Comparison of ENCODE assay signal across 8 mouse cellular contexts in the genomic region with DNA sequence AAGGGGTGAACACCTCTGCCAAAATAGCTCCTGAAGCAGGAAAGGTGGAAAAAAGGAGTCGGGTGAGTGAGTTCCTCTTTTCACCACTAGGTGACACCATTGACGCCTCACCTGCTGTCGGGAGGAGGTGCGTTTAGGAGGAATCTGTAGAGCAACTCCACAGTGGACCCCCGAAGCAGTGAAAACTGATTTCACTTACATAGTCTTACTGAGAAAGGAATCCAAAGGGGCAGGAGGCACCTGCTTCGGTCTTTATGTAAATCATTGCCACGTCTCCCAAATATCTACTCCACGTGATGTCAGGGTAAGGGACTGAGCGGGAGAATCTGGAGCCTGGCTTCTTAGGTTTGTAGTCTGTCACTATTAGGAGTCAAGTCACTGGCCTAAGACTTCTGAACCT.
DNase-seq lines count a peak whose midpoint lies in the region; ATAC-seq and TF ChIP-seq lines count a peak whose summit lies in the region.
"Had no signal": no experiment of that assay in that cellular context is flagged by ENCODE, and none has a peak within 500 bp of the region (broad histone marks: within the 10 kb centered on the region; RNA-seq: fewer than 3 reads in every experiment).

No protein-coding gene starts in this region.

- WGBS in midbrain, embryonic 15.5 days: 13% methylated on average over 9 of the region's 9 CpGs

- peak overlapping the region; percentile 29 for H3K4me2 ChIP-seq in midbrain, embryonic 15.5 days
- H3K4me2 ChIP-seq: limb, embryonic 12.5 days had no signal

- H3K9ac ChIP-seq in midbrain, embryonic 15.5 days: no peak overlapping the region
- H3K9ac ChIP-seq: limb, embryonic 12.5 days had no signal

- no peaks in the 10 kb centered on the region for H3K36me3 ChIP-seq in midbrain, embryonic 15.5 days (replicated peaks)
- no peaks in the 10 kb centered on the region for H3K36me3 ChIP-seq in testis, adult 2 months (ENCODE audit: control insufficient read depth, insufficient read depth, low read length)
- H3K36me3 ChIP-seq: limb, embryonic 12.5 days had no signal

- ATAC-seq in frontal cortex, adult (ENCODE audit: low TSS enrichment): peak; percentile 78
- peak; percentile 85 for ATAC-seq in midbrain, embryonic 15.5 days (replicated peaks)

- no peak for TF ChIP-seq POLR2A in testis, adult 2 months (IDR thresholded peaks at IDR 0.05; ENCODE audit: control insufficient read depth, low read depth, low read length)

- peak; percentile 71; the same call in 1 of the 2 replicates for TF ChIP-seq CTCF in testis, adult 2 months (IDR thresholded peaks at IDR 0.05; ENCODE audit: control insufficient read depth, insufficient read depth, insufficient replicate concordance, low read depth, low read length)

- H3K4me1 ChIP-seq in midbrain, embryonic 15.5 days: peaks cover 3% of the 10 kb centered on the region; the same call in 1 of the 2 replicates
- peaks cover 2% of the 10 kb centered on the region; the same call in 1 of the 2 replicates for H3K4me1 ChIP-seq in testis, adult 2 months (ENCODE audit: control insufficient read depth, insufficient read depth, low read length)
- H3K4me1 ChIP-seq: limb, embryonic 12.5 days had no signal

- intact Hi-C loops in left cerebral cortex, postnatal 25 days (cut with DNase I): loop anchor here (10.0 kb wide), 2 partner anchors 686 to 846 kb away; no protein-coding TSS in a partner anchor

- H3K9me3 ChIP-seq in midbrain, embryonic 15.5 days: no peaks in the 10 kb centered on the region
- H3K9me3 ChIP-seq: limb, embryonic 12.5 days had no signal

- H3K27ac ChIP-seq in midbrain, embryonic 15.5 days: no peak overlapping the region
- H3K27ac ChIP-seq in testis, adult 2 months (ENCODE audit: control insufficient read depth, insufficient read depth, low read depth, low read length): no peak overlapping the region
- H3K27ac ChIP-seq: limb, embryonic 12.5 days had no signal

- no peak overlapping the region for H3K4me3 ChIP-seq in midbrain, embryonic 15.5 days
- no peak overlapping the region for H3K4me3 ChIP-seq in testis, adult 2 months (ENCODE audit: control insufficient read depth, low read depth, low read length)
- H3K4me3 ChIP-seq: limb, embryonic 12.5 days had no signal

- DNase-seq in adrenal gland, adult 2 months: peak; percentile 29
- peak; percentile 5 for DNase-seq in cerebellum, adult 9-11 months
- DNase-seq in hindlimb bud, embryonic 11.5 days (ENCODE audit: extremely low spot score, low read depth, low spot score): peak; percentile 28
- peak; percentile 44 to 52 for DNase-seq in left cerebral cortex, postnatal 25 days (ENCODE audit: low spot score in 2 of 2)

- H3K27me3 ChIP-seq in midbrain, embryonic 15.5 days (replicated peaks): no peaks in the 10 kb centered on the region
- H3K27me3 ChIP-seq in testis, adult 2 months (ENCODE audit: control insufficient read depth, insufficient read depth, low read length): no peaks in the 10 kb centered on the region
